In genomic region chr8:26353476-26353875, GRCm38 (mm10) we compare ENCODE assay signal across 13 mouse cellular contexts.
DNase-seq lines count a peak whose midpoint lies in the region; ATAC-seq and TF ChIP-seq lines count a peak whose summit lies in the region.
"Had no signal": no experiment of that assay in that cellular context is flagged by ENCODE, and none has a peak within 500 bp of the region (broad histone marks: within the 10 kb centered on the region; RNA-seq: fewer than 3 reads in every experiment).

No protein-coding gene starts in this region.

- no peak for TF ChIP-seq CTCF in lung, adult 2 months (IDR thresholded peaks at IDR 0.05; ENCODE audit: insufficient read depth, low read length)

- peak overlapping the region; percentile 88 for H3K27ac ChIP-seq in intestine, embryonic 14.5 days (ENCODE audit: low read depth)
- peak overlapping the region; percentile 28 for H3K27ac ChIP-seq in limb, embryonic 13.5 days
- no peak overlapping the region for H3K27ac ChIP-seq in forebrain, embryonic 14.5 days (ENCODE audit: low read depth, low read length)

- H3K27me3 ChIP-seq in intestine, embryonic 14.5 days (replicated peaks; ENCODE audit: control insufficient read depth, insufficient read depth, low read length): no peaks in the 10 kb centered on the region
- peaks cover 30% of the 10 kb centered on the region; the same call in 1 of the 2 replicates for H3K27me3 ChIP-seq in limb, embryonic 13.5 days
- H3K27me3 ChIP-seq in forebrain, embryonic 14.5 days (replicated peaks; ENCODE audit: control insufficient read depth, insufficient read depth, low read length): no peaks in the 10 kb centered on the region
- H3K27me3 ChIP-seq: CH12.LX had no signal

- DNase-seq in lung, adult 18-20 months: peak; percentile 10 to 15
- DNase-seq in lung, adult 2 months: no peak
- DNase-seq in intestine, embryonic 14.5 days (ENCODE audit: low spot score): peak; percentile 50
- no peak for DNase-seq in forebrain, embryonic 14.5 days (ENCODE audit: low spot score)
- no peak for DNase-seq in T-cell, adult 2 months (ENCODE audit: low spot score)
- DNase-seq in testis, postnatal 10 days (ENCODE audit: low spot score): no peak
- no peak for DNase-seq in spleen, adult 12 weeks (ENCODE audit: low spot score)
- DNase-seq: cerebellum, adult 8-10 months; forebrain, postnatal 0 days; layer of hippocampus, adult 9-11 months; right cerebral cortex, postnatal 4 days had no signal

- H3K36me3 ChIP-seq in intestine, embryonic 14.5 days (ENCODE audit: control insufficient read depth, insufficient read depth, low read length): no peaks in the 10 kb centered on the region
- no peaks in the 10 kb centered on the region for H3K36me3 ChIP-seq in limb, embryonic 13.5 days
- no peaks in the 10 kb centered on the region for H3K36me3 ChIP-seq in forebrain, embryonic 14.5 days (ENCODE audit: control insufficient read depth, insufficient read depth, low read length)

- no peaks in the 10 kb centered on the region; the same call in none of the 2 replicates for H3K4me1 ChIP-seq in lung, adult 2 months (ENCODE audit: control insufficient read depth, insufficient read depth, low read length)
- H3K4me1 ChIP-seq in intestine, embryonic 14.5 days (replicated peaks; ENCODE audit: control insufficient read depth, insufficient read depth, low read length): peaks cover 44% of the 10 kb centered on the region
- peaks cover 48% of the 10 kb centered on the region for H3K4me1 ChIP-seq in limb, embryonic 13.5 days
- peaks cover 10% of the 10 kb centered on the region for H3K4me1 ChIP-seq in forebrain, embryonic 14.5 days (ENCODE audit: control insufficient read depth, insufficient read depth, low read length)

- no peak for ATAC-seq in intestine, embryonic 14.5 days (replicated peaks; ENCODE audit: low FRiP score, low TSS enrichment, low read depth)
- no peak for ATAC-seq in limb, embryonic 13.5 days (ENCODE audit: low FRiP score, low read depth)
- no peak for ATAC-seq in forebrain, embryonic 14.5 days
- ATAC-seq: forebrain, postnatal 0 days had no signal

- no peak overlapping the region for H3K4me3 ChIP-seq in lung, adult 2 months (replicated peaks; ENCODE audit: extremely low read depth, low read depth, low read length)
- no peak overlapping the region for H3K4me3 ChIP-seq in intestine, embryonic 14.5 days (ENCODE audit: low read depth, low read length)
- no peak overlapping the region for H3K4me3 ChIP-seq in limb, embryonic 13.5 days
- H3K4me3 ChIP-seq in forebrain, embryonic 14.5 days (ENCODE audit: low read depth, low read length): no peak overlapping the region

- H3K9ac ChIP-seq in intestine, embryonic 14.5 days (ENCODE audit: low read length): no peak overlapping the region
- H3K9ac ChIP-seq in limb, embryonic 13.5 days: no peak overlapping the region
- H3K9ac ChIP-seq in forebrain, embryonic 14.5 days (ENCODE audit: low read length): no peak overlapping the region
- H3K9ac ChIP-seq: forebrain, postnatal 0 days had no signal

- WGBS in lung, adult 2 months: 40% methylated on average over 3 of the region's 3 CpGs
- WGBS in intestine, embryonic 14.5 days: 48% methylated on average over 3 of the region's 3 CpGs
- 69% methylated on average over 3 of the region's 3 CpGs for WGBS in limb, embryonic 13.5 days
- WGBS in forebrain, embryonic 14.5 days: 79% methylated on average over 3 of the region's 3 CpGs

- H3K4me2 ChIP-seq in intestine, embryonic 14.5 days (ENCODE audit: low read length): peak overlapping the region; percentile 57; the same call in 1 of the 2 replicates
- H3K4me2 ChIP-seq in limb, embryonic 13.5 days (replicated peaks): no peak overlapping the region
- no peak overlapping the region for H3K4me2 ChIP-seq in forebrain, embryonic 14.5 days (ENCODE audit: low read length)

- no peak for TF ChIP-seq POLR2A in lung, adult 2 months (IDR thresholded peaks at IDR 0.05; ENCODE audit: borderline replicate concordance, extremely low read depth, low read depth, low read length)

- H3K9me3 ChIP-seq in intestine, embryonic 14.5 days (ENCODE audit: control insufficient read depth, low read length): no peaks in the 10 kb centered on the region
- no peaks in the 10 kb centered on the region for H3K9me3 ChIP-seq in limb, embryonic 13.5 days
- no peaks in the 10 kb centered on the region for H3K9me3 ChIP-seq in forebrain, embryonic 14.5 days (replicated peaks; ENCODE audit: control insufficient read depth, low read length)

Comparison
In these comparisons a context has a peak if more than half of its experiments do, and no peak if none do; other contexts are left out.
1. DNase-seq: peak in lung, adult 18-20 months (2 of 2) and intestine, embryonic 14.5 days (single experiment); none in lung, adult 2 months (single experiment), forebrain, embryonic 14.5 days (single experiment), T-cell, adult 2 months (single experiment), testis, postnatal 10 days (single experiment) and spleen, adult 12 weeks (single experiment).